In genomic region chr11:8587941-8588340, GRCm38 (mm10) we compare ENCODE assay signal across 13 mouse cellular contexts.
"Had no signal": no experiment of that assay in that cellular context is flagged by ENCODE, and none has a peak within 500 bp of the region (broad histone marks: within the 10 kb centered on the region; RNA-seq: fewer than 3 reads in every experiment).

No protein-coding gene starts in this region.

- H3K27me3 ChIP-seq: limb, embryonic 12.5 days; liver, embryonic 13.5 days; midbrain, embryonic 12.5 days; neural tube, embryonic 13.5 days; stomach, embryonic 15.5 days had no signal

- H3K27ac ChIP-seq: limb, embryonic 12.5 days; liver, embryonic 13.5 days; midbrain, embryonic 12.5 days; neural tube, embryonic 13.5 days; stomach, embryonic 15.5 days had no signal

- H3K4me3 ChIP-seq: limb, embryonic 12.5 days; liver, embryonic 13.5 days; midbrain, embryonic 12.5 days; neural tube, embryonic 13.5 days; stomach, embryonic 15.5 days had no signal

- H3K36me3 ChIP-seq: liver, embryonic 13.5 days; midbrain, embryonic 12.5 days; neural tube, embryonic 13.5 days; stomach, embryonic 15.5 days had no signal

- DNase-seq: kidney, adult 11 months; layer of hippocampus, adult 9-11 months; layer of hippocampus, postnatal 36 days; liver; liver, embryonic 13.5 days; liver, postnatal 0 days; retina, postnatal 1 day; right cerebral cortex, postnatal 14 days; thymus, postnatal 4 days had no signal

- H3K9me3 ChIP-seq: limb, embryonic 12.5 days; liver, embryonic 13.5 days; midbrain, embryonic 12.5 days; neural tube, embryonic 13.5 days; stomach, embryonic 15.5 days had no signal

- H3K9ac ChIP-seq: limb, embryonic 12.5 days; liver, embryonic 13.5 days; liver, postnatal 0 days; midbrain, embryonic 12.5 days; neural tube, embryonic 13.5 days; stomach, embryonic 15.5 days had no signal
